Mouse (Mus musculus) testis, postnatal 10 days (tissue): Measurements from ENCODE around the gene Fam219a.
A peak's percentile ranks its signal among the peaks of the same experiment; 100 is the strongest.

Experiments
- DNase-seq: peaks from one replicate; pipeline ENCODE4 v3.0.0; 2021; ENCODE audit warnings: low spot score

Fam219a gene

GRCm38 (mm10) chr4:41506156-41506555 lies 63.2 kb downstream of the Fam219a start:
- DNase-seq, result peak; percentile 75

- peak; percentile 57 for DNase-seq
These were observed 64.2 kb downstream of the Fam219a start for GRCm38 (mm10) chr4:41505131-41505551.

- DNase-seq, result no peak
These were observed 65.0 kb downstream of the Fam219a start for GRCm38 (mm10) chr4:41504325-41504724.

- peak; percentile 98 for DNase-seq
These were observed 66.3 kb downstream of the Fam219a start, which contains the start of gene AI464131 for GRCm38 (mm10) chr4:41502986-41503412. AI464131 (minus strand) TSS chr4:41503076.

GRCm38 (mm10) chr4:41502171-41502940 lies 67.0 kb downstream of the Fam219a start:
- DNase-seq, result no peak

- DNase-seq, result no peak
These were observed 68.6 kb downstream of the Fam219a start for GRCm38 (mm10) chr4:41500787-41501186.

- DNase-seq, result no peak
These were observed 69.7 kb downstream of the Fam219a start for GRCm38 (mm10) chr4:41499619-41500018.

- no peak for DNase-seq
These were observed 70.4 kb downstream of the Fam219a start for GRCm38 (mm10) chr4:41498921-41499391.

- no peak for DNase-seq
These were observed 71.1 kb downstream of the Fam219a start for GRCm38 (mm10) chr4:41497995-41498845.

GRCm38 (mm10) chr4:41497579-41497978 lies 71.8 kb downstream of the Fam219a start:
- peak; percentile 63 for DNase-seq

- no peak for DNase-seq
These were observed 72.3 kb downstream of the Fam219a start for GRCm38 (mm10) chr4:41497046-41497445.

- DNase-seq, result no peak
These were observed 73.5 kb downstream of the Fam219a start for GRCm38 (mm10) chr4:41495850-41496249.

GRCm38 (mm10) chr4:41495076-41495475 lies 74.3 kb downstream of the Fam219a start:
- DNase-seq, result no peak

GRCm38 (mm10) chr4:41494378-41494777 lies 75.0 kb downstream of the Fam219a start:
- DNase-seq, result no peak

GRCm38 (mm10) chr4:41493464-41494116 lies 75.7 kb downstream of the Fam219a start:
- DNase-seq, result no peak

- DNase-seq, result no peak
These were observed 76.4 kb downstream of the Fam219a start for GRCm38 (mm10) chr4:41492951-41493350.

- DNase-seq, result peak; percentile 71
These were observed 87.7 kb downstream of the Fam219a start for GRCm38 (mm10) chr4:41481601-41482017.

GRCm38 (mm10) chr4:41480254-41480653 lies 89.1 kb downstream of the Fam219a start:
- DNase-seq, result peak; percentile 60

GRCm38 (mm10) chr4:41479456-41479804 lies 89.9 kb downstream of the Fam219a start:
- DNase-seq, result no peak

- DNase-seq, result no peak
These were observed 90.4 kb downstream of the Fam219a start for GRCm38 (mm10) chr4:41478751-41479455.

GRCm38 (mm10) chr4:41477648-41478160 lies 91.6 kb downstream of the Fam219a start:
- DNase-seq, result no peak

GRCm38 (mm10) chr4:41471384-41471689 lies 98.0 kb downstream of the Fam219a start:
- DNase-seq, result no peak
